Mouse (Mus musculus) urinary bladder, postnatal 25 days (tissue): ENCODE data around the gene Gpc2.

Experiments
- DNase-seq: peaks from one replicate; pipeline ENCODE4 v3.0.0; 2022; ENCODE audit warnings: low spot score

Gene Gpc2

GRCm38 (mm10) chr5:138279585-138280424 is at the start of gene Gpc2, which contains the start of the genes Gm43720 and Stag3:
Gene Gpc2 (minus strand): TSS chr5:138280005.
Gene Gm43720 (minus strand): TSS chr5:138279958.
Gene Stag3 (plus strand): TSS chr5:138280240.
- peak; percentile 67 for DNase-seq

- no peak for DNase-seq
Observed at GRCm38 (mm10) chr5:138312795-138313194, 33.0 kb upstream of the Gpc2 start.

DNA sequence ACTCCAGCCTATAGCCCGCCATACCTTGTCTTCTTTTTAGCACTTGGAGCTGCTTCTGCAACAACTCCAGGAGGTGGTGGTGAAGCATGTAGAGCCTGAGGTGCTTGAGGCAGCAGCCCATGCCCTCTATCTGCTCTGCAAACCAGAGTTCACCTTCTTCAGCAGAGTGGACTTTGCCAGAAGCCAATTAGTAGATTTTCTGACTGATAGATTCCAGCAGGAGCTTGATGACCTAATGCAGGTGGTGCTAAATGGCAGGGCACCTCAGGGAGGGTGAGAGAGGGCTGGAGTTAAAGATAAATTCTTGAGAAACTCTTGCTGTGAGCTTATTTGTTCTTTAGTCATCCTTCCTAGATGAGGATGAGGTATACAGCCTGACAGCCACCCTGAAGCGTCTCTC is 19.8 kb upstream of the Gpc2 start:
- DNase-seq = no peak

GRCm38 (mm10) chr5:138294158-138294557 is 14.4 kb upstream of the Gpc2 start:
- no peak for DNase-seq

- no peak for DNase-seq
Observed at GRCm38 (mm10) chr5:138291638-138292037, 11.8 kb upstream of the Gpc2 start.

GRCm38 (mm10) chr5:138287861-138288260 is 8.1 kb upstream of the Gpc2 start:
- no peak for DNase-seq

DNA sequence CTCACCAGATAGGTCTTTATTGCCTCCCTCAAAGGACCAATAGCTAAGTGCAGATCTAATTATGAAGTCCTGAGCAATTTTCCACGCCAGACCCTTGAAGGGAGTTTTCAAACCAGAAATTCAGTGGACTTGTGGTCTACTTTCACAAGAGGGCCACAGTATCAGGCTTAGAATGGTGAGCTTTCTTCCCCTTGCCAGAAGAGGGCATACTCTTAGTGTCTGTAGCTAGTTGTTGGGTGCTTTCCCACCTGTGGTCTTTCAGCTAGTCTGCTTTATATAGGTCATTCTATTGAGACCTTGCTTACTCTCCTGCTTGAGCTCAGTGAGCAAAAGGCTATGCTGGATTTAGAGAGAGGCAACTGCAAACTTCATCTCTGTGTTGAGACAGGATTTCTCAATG is 3.7 kb upstream of the Gpc2 start:
- DNase-seq = no peak

GRCm38 (mm10) chr5:138281798-138282197 is 2.0 kb upstream of the Gpc2 start:
- no peak for DNase-seq

DNA sequence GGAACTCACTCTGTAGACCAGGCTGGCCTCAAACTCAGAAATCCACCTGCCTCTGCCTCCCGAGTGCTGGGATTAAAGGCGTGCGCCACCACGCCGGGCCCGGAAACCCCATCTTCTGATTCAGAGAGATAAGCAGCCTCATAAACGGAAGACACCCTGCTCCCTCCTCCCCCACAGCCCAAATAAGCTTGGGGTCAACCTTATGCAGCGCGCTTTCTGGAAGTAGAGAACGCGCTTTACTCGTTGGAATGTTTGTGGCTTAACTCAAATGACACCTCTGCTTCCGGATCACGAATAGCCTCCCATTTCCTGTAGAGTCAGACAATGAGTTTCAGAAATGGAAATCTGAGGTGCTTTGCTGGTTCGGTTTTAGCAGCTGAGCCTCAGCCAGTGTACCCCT is 1.0 kb upstream of the Gpc2 start:
- no peak for DNase-seq

DNA sequence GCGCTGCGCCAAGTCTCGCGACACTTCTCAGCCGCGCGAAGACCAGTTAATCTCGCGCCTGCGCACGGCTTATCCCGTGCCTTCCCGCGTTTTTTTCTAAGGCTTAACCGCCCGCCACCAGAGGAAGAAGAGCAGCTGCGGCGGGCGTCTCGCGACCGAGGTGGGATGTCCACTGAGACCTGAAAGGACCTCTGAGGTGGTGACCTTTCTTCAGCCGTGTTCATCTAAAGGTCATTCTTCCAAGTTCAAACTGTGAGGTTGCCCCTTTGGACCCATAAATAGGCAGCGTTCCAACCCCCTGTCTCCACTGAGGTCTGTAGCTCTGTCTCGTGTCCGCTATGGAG is 592 bp upstream of the Gpc2 start:
- no peak for DNase-seq

- no peak for DNase-seq
Observed at GRCm38 (mm10) chr5:138277994-138278393, 1.8 kb downstream of the Gpc2 start.

DNA sequence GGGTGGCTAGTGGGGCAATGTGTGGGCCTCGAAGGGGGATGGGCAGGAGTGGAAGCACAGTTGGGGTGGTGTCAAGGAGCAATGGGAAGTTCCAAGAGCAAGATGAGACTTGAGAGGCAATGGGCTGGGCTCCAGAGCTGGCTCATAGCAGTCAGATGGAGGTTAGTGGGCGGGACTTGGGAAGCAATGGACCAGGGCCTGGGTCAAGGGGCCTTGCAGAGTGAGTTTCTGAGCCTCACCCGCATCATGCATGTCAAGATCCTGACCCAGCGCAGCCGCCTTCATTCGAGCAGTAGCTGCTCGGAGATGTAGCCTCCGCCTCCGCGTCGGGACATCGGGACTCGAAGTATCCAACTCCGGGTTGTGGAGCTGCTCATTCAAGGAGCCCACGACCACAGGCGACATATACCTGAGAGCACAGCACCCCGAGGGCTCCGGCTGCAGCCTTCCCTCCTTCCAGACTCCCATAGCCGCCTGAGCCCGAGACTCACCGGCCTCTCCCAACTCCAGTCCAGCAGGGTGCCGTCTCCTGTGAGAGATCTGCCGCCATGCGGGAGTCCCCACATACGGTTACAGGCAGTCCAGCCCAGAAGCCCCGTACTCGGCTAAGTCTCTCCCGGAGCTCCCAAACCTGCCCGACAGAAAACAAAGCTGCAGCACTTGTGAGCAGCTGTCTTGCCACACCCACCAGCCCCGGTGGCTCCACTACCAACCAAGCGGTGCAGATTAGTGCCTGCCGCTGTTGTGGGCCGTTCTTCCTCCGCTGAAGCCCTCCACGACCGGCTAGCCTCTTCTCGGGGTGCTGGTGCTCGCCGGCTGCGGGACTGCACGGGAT is 4.4 kb downstream of the Gpc2 start:
- DNase-seq = no peak

DNA sequence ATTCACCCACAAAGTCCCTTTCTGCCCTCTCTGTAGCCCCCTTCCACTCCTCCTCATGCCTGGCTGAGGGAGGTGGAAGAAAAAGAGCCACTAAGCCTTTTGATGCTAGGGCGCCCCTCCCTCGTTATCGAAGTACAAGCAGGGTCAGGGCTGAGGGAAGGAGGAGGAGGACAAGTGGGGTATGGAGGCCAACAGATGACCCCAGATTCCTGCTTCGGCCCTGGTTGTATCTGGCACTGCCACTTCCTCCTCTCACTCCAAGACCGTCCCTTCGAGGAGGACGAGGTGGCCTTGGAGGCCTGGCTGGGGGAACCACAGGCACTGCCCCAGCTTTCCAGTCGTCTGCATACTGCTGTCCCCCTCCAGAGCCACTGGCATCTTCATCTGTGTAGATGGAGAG is 5.6 kb downstream of the Gpc2 start:
- no peak for DNase-seq

- DNase-seq = no peak
Observed at GRCm38 (mm10) chr5:138272409-138272923, 7.3 kb downstream of the Gpc2 start, which contains the start of gene Gal3st4. Gene Gal3st4 (minus strand): TSS chr5:138272840.

DNA sequence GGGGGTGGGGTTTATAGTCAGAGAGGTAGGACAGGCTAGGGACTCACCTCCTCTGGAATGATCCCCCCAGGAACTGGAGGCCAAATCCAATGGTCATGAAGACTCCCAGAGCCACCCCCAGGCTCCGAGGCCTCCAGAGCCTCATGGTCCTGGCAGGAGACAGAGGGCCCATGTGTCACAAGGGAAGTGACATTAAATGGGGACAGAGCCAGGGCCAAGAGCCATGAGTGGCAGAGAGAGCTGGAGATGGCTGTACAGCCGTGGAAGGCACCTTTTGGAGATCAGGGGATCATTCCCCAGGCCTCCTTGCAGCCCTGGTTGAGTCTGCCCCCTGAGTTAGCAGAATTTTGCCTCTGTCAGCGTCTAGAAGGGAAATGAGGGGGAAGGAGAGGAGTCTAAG is 8.6 kb downstream of the Gpc2 start:
- DNase-seq = no peak

- DNase-seq = no peak
Observed at GRCm38 (mm10) chr5:138268980-138269379, 10.8 kb downstream of the Gpc2 start.

- no peak for DNase-seq
Observed at GRCm38 (mm10) chr5:138267114-138267513, 12.7 kb downstream of the Gpc2 start.

DNA sequence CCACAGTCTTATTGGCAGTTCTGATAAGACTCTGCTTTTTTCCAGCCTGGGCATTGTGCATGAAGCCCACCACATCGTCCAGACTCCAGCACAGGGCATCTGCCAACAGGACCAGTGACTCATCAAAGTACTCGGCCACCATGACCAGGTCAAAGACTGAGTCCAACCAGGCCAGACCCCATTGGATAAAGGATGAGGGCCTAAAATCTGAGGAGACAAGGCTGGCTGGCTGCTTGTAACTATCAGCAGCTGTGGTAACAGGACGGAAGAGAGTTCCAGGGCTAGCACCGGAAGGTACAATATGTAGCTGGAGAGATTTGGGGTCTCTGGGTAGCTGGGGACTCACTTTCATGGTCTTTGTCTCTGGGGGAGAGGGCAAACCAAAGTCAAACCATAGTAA is 14.1 kb downstream of the Gpc2 start:
- DNase-seq = no peak

DNA sequence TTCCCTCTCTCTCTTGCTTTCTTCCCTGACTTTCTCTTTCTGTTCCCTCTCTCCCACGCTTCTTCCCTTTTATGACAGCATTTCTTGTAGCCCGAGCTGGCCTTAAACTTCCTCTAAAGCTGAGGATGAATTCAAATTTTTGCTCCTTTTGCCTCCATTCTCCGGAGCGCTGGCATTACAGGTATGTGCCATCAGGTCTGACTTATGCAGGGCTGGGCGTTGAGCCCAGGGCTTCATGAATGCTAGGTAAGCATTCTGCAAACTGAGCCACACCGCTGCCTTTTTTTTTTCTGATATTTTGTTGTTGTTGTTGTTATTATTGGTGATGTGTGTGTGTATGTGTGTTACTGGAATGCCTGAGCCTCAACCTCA is 15.6 kb downstream of the Gpc2 start:
- no peak for DNase-seq

DNA sequence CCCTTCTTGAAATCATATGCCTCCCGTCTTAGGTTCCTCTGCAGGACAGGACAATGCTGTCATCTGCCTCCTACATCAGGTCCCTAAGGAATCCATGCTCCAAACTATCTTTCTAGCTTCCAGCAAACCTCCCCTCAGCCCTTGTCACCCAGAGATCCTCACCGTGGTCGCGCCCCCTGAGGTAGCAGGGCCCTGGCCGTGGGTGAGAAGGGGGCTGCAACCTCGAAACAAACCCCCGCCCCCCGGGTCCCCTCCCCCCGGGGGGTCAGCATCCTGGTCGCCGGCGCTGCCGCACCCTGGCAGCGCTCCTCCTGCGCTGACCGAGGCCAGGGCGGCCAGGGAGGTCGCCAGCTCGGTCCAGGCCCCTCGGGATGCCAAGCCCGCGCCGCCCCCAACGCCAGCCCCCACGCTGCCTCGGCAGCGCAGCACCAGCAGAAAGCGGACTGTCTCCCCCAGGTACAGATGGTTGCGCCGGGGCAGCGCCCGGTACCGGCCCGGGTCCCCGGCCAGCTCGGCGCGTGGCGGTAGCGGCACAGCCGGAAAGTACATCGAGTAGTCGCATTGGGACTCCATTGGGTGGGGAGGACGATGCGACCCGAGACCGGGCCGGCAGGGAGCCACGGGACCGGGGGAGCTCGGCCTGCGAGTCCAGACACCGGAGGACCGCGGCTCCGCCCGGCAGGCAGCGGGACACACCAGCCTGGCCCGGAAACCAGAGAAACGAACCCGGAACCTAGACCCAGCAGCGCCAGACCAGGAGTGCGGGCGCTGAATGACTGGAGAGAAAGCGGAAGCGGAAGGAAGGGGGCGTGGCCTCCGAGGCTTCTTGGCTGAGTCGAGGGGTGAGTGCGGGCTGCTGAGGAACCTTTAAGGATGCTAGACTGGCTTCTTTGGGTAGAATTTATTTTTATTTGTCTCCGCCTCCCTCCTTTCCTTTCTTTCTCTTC is 16.3 kb downstream of the Gpc2 start, which contains the start of gene BC037034:
Gene BC037034 (minus strand): TSS at position 774 of the 947 bp plus-strand sequence.
- peak; percentile 91 for DNase-seq

GRCm38 (mm10) chr5:138262582-138263240 is 17.1 kb downstream of the Gpc2 start:
- DNase-seq = no peak
